Mouse (Mus musculus): ENCODE data around the gene Sipa1. TPM values are rescaled to one million over a fixed set of nuclear protein-coding genes. Genes with fewer than 3 reads are reported as not detected.

Gene Sipa1
- polyA plus RNA-seq, 1 experiment from 2014 or later: 26.8 TPM

DNA sequence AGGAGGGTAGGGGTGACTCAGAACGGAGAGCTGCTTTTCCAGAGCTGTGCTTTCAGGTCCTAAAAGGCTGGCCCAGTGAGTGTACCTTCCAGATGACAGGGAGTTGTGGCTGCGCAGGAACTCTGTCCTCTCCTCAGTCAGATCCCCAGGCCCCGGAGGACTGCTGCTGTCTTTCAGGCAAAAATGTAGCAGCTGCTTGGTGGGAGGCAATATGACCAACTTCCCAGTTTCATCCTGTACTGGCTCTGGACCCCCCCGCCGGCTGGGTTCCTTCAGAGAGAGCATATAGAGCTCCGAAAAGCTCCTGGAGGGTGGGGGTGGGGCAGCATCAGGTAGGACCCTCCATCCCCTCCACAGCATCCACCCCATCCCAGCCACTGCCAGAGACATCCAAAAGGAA lies 10.9 kb downstream of the Sipa1 start:
- Histone ChIP-seq H3K4me3 (ENCODE audit: low read length) (no peak overlapping the region), H3K27ac (ENCODE audit: low read depth, low read length) (no peak overlapping the region), H3K4me2 (replicated peaks; ENCODE audit: low read depth, low read length) (no peak overlapping the region), H3K9ac (ENCODE audit: low read depth, low read length) (no peak overlapping the region), H3K9me3 (ENCODE audit: control insufficient read depth, low read length) (no peaks in the 10 kb centered on the region), H3K36me3 (ENCODE audit: control insufficient read depth, insufficient read depth, low read length) (peaks cover 32% of the 10 kb centered on the region), H3K27me3 (ENCODE audit: control insufficient read depth, insufficient read depth, low read length) (peaks cover 9% of the 10 kb centered on the region; the same call in 1 of the 2 replicates), H3K4me1 (ENCODE audit: control insufficient read depth, insufficient read depth, low read length) (peaks cover 20% of the 10 kb centered on the region)
- WGBS: 80% methylated on average over 6 of the region's 6 CpGs
- ATAC-seq (ENCODE audit: low FRiP score, low TSS enrichment): no peak

DNA sequence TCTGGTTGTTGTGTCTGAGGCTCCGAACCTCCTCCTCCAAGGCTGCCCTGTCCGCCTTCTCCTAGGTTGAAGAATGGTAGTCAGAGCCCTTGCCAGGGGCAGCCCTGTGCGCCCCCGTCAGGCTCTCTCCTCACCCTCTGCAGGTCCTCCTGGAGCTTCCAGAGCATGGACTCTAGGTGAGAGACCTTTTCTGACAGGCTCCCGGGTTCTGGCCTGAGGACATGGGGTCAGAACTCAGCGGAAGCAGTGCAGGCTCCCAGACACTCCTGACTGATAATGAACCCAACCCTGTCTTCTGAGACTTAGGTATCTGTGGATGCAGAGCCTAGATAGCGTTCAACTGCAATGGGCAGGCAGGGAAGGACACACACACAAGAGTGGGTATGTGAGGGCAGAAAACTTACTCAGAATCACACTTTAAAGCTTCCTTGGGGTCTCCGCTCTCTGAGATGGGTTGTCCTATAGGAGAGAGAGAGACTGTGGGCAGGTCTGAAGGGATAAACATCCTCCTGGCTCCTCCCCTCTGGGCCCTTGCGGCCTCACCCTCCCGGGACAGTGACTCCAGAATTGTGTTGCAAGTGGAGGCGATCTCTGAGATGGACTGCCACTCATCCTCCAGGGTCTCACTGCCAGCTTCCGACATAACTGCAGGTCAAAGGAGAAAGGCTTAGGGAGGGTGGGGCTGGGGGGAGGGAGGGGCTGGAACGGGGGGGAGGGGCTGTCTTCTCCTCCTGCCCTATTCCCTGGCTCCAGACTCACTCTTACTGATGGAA lies 11.8 kb downstream of the Sipa1 start:
- WGBS: 67% methylated on average over 13 of the region's 13 CpGs
- Histone ChIP-seq H3K27me3 (ENCODE audit: control insufficient read depth, insufficient read depth, low read length) (peaks cover 9% of the 10 kb centered on the region; the same call in 1 of the 2 replicates), H3K9ac (ENCODE audit: low read depth, low read length) (no peak overlapping the region), H3K36me3 (ENCODE audit: control insufficient read depth, insufficient read depth, low read length) (peaks cover 41% of the 10 kb centered on the region), H3K4me3 (ENCODE audit: low read length) (no peak overlapping the region), H3K4me2 (replicated peaks; ENCODE audit: low read depth, low read length) (no peak overlapping the region), H3K9me3 (ENCODE audit: control insufficient read depth, low read length) (no peaks in the 10 kb centered on the region), H3K4me1 (ENCODE audit: control insufficient read depth, insufficient read depth, low read length) (peaks cover 20% of the 10 kb centered on the region), H3K27ac (ENCODE audit: low read depth, low read length) (no peak overlapping the region)
- ATAC-seq (ENCODE audit: low FRiP score, low TSS enrichment): no peak

DNA sequence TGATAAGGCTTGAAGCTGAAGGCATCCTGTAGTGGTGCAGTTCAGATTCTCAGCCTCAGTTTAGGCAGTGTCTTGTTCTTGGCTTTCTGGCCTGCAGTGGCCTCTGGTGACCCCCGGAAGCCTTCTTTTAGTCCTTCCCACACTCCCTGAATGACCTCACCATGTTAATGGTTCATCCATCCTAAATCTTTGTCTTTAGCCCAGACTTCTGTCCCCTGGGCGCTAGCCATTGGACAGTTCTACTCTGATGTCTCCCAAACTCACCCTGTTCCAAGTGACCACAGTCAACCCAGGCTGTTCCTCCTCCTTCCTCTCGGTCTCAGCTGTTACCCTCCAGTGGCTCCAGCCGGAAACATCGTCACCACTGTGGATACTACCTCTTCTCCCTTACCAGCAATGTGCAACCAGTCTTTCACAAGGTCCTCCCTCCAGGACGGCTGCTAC lies 14.2 kb downstream of the Sipa1 start:
- no peak for ATAC-seq (ENCODE audit: low FRiP score, low TSS enrichment)

DNA sequence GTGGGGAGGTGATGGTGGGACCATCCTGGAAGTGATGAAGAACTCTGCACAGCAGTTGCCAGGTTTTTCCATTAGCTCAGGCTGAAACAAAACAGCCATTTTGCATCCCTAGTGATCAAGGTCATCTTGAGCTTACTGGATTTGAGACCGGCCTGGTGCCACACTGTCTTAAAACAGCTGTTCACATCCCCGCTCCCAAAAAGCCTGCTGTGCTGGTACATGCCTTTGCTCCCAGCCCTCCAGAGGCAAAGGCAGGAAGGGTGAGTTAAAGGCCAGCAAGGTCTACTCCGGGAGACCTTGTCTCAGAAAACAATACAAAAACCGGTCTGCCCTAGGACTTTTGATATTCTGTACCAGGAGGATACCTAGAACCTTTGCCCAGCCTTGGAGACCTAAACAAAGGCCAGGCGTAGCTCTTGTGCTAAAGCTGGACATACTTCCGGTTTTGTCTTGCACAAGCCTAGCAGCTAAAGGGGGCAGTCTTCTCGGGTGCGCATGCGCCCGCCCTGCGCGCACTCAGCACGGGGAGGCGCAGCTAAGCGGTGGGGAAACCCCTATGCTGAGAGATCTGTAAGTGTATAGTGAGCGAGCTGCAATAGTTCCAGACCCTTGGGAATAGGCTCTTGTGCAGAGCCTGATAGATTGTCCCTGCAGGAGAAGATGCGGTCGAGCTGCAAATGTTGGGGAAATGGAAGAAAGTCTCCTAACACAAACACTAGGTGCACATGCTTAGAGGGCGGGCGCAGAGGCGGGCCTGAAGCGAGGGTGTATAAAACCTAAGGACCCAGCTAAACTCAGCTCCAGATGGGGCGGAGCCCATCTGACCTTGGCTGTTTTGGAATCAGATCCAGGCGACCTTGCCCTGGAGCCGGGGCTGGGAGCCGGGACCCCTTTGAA lies 14.9 kb downstream of the Sipa1 start:
- H3K4me1 ChIP-seq (ENCODE audit: control insufficient read depth, insufficient read depth, low read length): peaks cover 14% of the 10 kb centered on the region; the same call in 1 of the 2 replicates
- peak; percentile 88 for ATAC-seq (ENCODE audit: low FRiP score, low TSS enrichment)
- H3K27ac ChIP-seq (ENCODE audit: low read depth, low read length): peak overlapping the region; percentile 73
- peak overlapping the region; percentile 45 for H3K4me2 ChIP-seq (replicated peaks; ENCODE audit: low read depth, low read length)
- H3K9me3 ChIP-seq (ENCODE audit: control insufficient read depth, low read length): no peaks in the 10 kb centered on the region
- H3K36me3 ChIP-seq (ENCODE audit: control insufficient read depth, insufficient read depth, low read length): peaks cover 71% of the 10 kb centered on the region
- 9% methylated on average over 26 of the region's 26 CpGs for WGBS
- peak overlapping the region; percentile 35; the same call in 1 of the 2 replicates for H3K9ac ChIP-seq (ENCODE audit: low read depth, low read length)
- H3K4me3 ChIP-seq (ENCODE audit: low read length): peak overlapping the region; percentile 26
- H3K27me3 ChIP-seq (ENCODE audit: control insufficient read depth, insufficient read depth, low read length): no peaks in the 10 kb centered on the region

More for the DNA sequence above, 14.2 kb downstream of the Sipa1 start:
- Histone ChIP-seq H3K4me3 (ENCODE audit: low read length) (peak overlapping the region; percentile 26), H3K9ac (ENCODE audit: low read depth, low read length) (peak overlapping the region; percentile 35; the same call in 1 of the 2 replicates), H3K4me2 (replicated peaks; ENCODE audit: low read depth, low read length) (peak overlapping the region; percentile 45), H3K4me1 (ENCODE audit: control insufficient read depth, insufficient read depth, low read length) (peaks cover 16% of the 10 kb centered on the region), H3K27ac (ENCODE audit: low read depth, low read length) (peak overlapping the region; percentile 73; the same call in 1 of the 2 replicates), H3K9me3 (ENCODE audit: control insufficient read depth, low read length) (no peaks in the 10 kb centered on the region), H3K36me3 (ENCODE audit: control insufficient read depth, insufficient read depth, low read length) (peaks cover 64% of the 10 kb centered on the region), H3K27me3 (ENCODE audit: control insufficient read depth, insufficient read depth, low read length) (peaks cover under 1% of the 10 kb centered on the region; the same call in 1 of the 2 replicates)
- WGBS: 42% methylated on average over 6 of the region's 6 CpGs

DNA sequence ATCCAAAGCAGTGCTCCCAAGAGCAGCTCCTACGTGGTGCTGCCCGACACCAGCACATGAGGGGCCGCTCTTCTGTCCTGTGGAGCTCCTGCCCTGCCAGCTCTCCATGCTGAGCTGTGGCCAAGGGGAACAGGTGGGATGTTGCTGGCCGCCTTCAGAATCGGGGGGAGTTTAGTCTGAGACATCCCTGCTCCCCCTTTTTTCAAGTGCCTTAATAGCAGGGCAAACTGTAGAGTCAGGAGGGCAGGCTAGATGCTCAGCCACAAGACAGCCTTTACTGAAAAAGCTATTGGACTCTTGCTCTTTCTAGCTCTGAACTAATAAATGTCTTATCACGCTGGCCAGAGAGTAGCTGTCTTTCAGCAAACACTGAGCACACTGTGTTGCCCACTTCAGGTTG lies 15.7 kb downstream of the Sipa1 start:
- no peak overlapping the region for H3K4me2 ChIP-seq (replicated peaks; ENCODE audit: low read depth, low read length)
- no peak overlapping the region for H3K9ac ChIP-seq (ENCODE audit: low read depth, low read length)
- ATAC-seq (ENCODE audit: low FRiP score, low TSS enrichment): no peak
- H3K36me3 ChIP-seq (ENCODE audit: control insufficient read depth, insufficient read depth, low read length): peaks cover 72% of the 10 kb centered on the region
- no peaks in the 10 kb centered on the region for H3K9me3 ChIP-seq (ENCODE audit: control insufficient read depth, low read length)
- WGBS: 96% methylated on average over 6 of the region's 6 CpGs
- H3K27me3 ChIP-seq (ENCODE audit: control insufficient read depth, insufficient read depth, low read length): no peaks in the 10 kb centered on the region
- H3K4me3 ChIP-seq (ENCODE audit: low read length): no peak overlapping the region
- H3K27ac ChIP-seq (ENCODE audit: low read depth, low read length): no peak overlapping the region; the same call in 1 of the 2 replicates
- H3K4me1 ChIP-seq (ENCODE audit: control insufficient read depth, insufficient read depth, low read length): peaks cover 14% of the 10 kb centered on the region; the same call in 1 of the 2 replicates

DNA sequence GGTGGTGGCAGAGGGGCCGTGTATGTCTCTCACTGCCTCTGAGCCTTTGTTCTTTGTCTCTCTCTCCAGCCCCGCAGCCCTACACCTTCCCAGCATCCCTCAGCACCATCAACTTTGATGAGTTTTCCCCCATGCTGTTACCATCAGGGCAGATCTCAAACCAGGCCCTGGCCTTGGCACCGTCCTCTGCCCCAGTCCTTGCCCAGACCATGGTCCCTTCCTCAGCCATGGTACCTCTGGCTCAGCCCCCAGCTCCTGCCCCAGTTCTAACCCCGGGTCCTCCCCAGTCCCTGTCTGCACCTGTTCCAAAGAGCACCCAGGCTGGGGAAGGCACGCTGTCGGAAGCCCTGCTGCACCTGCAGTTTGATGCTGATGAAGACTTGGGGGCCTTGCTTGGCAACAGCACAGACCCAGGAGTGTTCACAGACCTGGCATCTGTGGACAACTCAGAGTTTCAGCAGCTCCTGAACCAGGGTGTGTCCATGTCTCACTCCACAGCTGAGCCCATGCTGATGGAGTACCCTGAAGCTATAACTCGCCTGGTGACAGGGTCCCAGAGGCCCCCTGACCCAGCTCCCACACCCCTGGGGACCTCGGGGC lies 16.7 kb downstream of the Sipa1 start:
- Histone ChIP-seq H3K4me3 (ENCODE audit: low read length) (no peak overlapping the region), H3K36me3 (ENCODE audit: control insufficient read depth, insufficient read depth, low read length) (peaks cover 72% of the 10 kb centered on the region), H3K27me3 (ENCODE audit: control insufficient read depth, insufficient read depth, low read length) (no peaks in the 10 kb centered on the region), H3K9ac (ENCODE audit: low read depth, low read length) (no peak overlapping the region), H3K9me3 (ENCODE audit: control insufficient read depth, low read length) (no peaks in the 10 kb centered on the region), H3K4me1 (ENCODE audit: control insufficient read depth, insufficient read depth, low read length) (peaks cover 14% of the 10 kb centered on the region; the same call in 1 of the 2 replicates), H3K4me2 (replicated peaks; ENCODE audit: low read depth, low read length) (no peak overlapping the region), H3K27ac (ENCODE audit: low read depth, low read length) (no peak overlapping the region)
- no peak for ATAC-seq (ENCODE audit: low FRiP score, low TSS enrichment)
- 95% methylated on average over 8 of the region's 8 CpGs for WGBS

DNA sequence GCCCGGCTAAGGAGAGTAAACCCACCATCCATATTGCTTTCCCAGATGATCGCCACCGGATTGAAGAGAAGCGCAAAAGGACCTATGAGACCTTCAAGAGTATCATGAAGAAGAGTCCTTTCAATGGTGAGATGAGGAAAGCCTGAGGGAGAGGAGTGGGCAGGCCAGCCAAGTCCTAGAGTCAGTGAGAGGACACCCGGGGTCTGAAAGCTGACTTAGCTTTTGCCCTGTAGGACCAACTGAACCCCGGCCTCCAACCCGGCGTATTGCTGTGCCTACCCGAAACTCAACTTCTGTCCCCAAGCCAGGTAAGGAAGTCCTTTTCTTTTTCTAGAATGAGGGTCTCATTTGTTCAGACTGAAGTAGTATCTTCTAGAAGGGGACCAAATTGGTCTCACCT lies 18.2 kb downstream of the Sipa1 start:
- no peak overlapping the region for H3K4me3 ChIP-seq (ENCODE audit: low read length)
- H3K27me3 ChIP-seq (ENCODE audit: control insufficient read depth, insufficient read depth, low read length): no peaks in the 10 kb centered on the region
- H3K36me3 ChIP-seq (ENCODE audit: control insufficient read depth, insufficient read depth, low read length): peaks cover 72% of the 10 kb centered on the region
- ATAC-seq (ENCODE audit: low FRiP score, low TSS enrichment): no peak
- no peaks in the 10 kb centered on the region for H3K9me3 ChIP-seq (ENCODE audit: control insufficient read depth, low read length)
- no peak overlapping the region for H3K9ac ChIP-seq (ENCODE audit: low read depth, low read length)
- peaks cover 14% of the 10 kb centered on the region; the same call in 1 of the 2 replicates for H3K4me1 ChIP-seq (ENCODE audit: control insufficient read depth, insufficient read depth, low read length)
- H3K27ac ChIP-seq (ENCODE audit: low read depth, low read length): no peak overlapping the region
- no peak overlapping the region for H3K4me2 ChIP-seq (replicated peaks; ENCODE audit: low read depth, low read length)
- 96% methylated on average over 9 of the region's 9 CpGs for WGBS

DNA sequence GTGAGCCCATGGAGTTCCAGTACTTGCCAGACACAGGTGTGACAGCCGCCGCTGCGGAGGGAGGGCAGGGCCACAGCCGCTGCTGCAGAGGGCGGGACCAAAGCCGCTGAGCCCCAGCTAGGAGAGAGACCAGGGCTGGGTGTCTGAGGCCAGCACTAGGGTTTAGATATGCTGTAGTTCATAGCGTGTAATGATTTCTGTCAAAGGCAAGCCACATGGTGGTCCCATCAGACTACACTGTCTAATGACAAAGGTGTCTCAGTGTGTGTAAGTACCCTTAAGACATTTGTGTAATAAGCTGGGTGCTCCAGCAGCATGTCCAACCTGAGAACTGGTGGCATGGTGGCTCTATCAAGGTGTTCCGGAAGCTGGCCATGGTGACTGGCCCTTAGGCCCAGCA lies 21.9 kb downstream of the Sipa1 start:
- ATAC-seq (ENCODE audit: low FRiP score, low TSS enrichment): no peak
- no peak overlapping the region for H3K27ac ChIP-seq (ENCODE audit: low read depth, low read length)
- H3K9me3 ChIP-seq (ENCODE audit: control insufficient read depth, low read length): no peaks in the 10 kb centered on the region
- no peak overlapping the region for H3K9ac ChIP-seq (ENCODE audit: low read depth, low read length)
- no peak overlapping the region for H3K4me2 ChIP-seq (replicated peaks; ENCODE audit: low read depth, low read length)
- H3K4me1 ChIP-seq (ENCODE audit: control insufficient read depth, insufficient read depth, low read length): peaks cover 6% of the 10 kb centered on the region
- WGBS: 92% methylated on average over 8 of the region's 8 CpGs
- no peak overlapping the region for H3K4me3 ChIP-seq (ENCODE audit: low read length)
- H3K27me3 ChIP-seq (ENCODE audit: control insufficient read depth, insufficient read depth, low read length): no peaks in the 10 kb centered on the region
- peaks cover 74% of the 10 kb centered on the region for H3K36me3 ChIP-seq (ENCODE audit: control insufficient read depth, insufficient read depth, low read length)

All from kidney, embryonic 14.5 days (tissue).